Mouse (Mus musculus): ENCODE measurements at regions not wholly inside any gene's neighbourhood (a gene's known extent, or its start where the extent isn't known, plus 50 kb on each side); places are given as distances from the start of the nearest gene placed in this dataset.

- DNase-seq (ENCODE audit: low spot score in 2 of 2), result no peak
Measured at GRCm38 (mm10) chr13:54847764-54848183, 58.6 kb downstream of the Tspan17 start.

- no peak for DNase-seq (ENCODE audit: low spot score in 2 of 2)
Measured at GRCm38 (mm10) chr13:54851131-54851530, 62.0 kb downstream of the Tspan17 start.

GRCm38 (mm10) chr13:54855333-54856238 lies 66.4 kb downstream of the Tspan17 start:
- DNase-seq (ENCODE audit: low spot score in 2 of 2), result no peak

GRCm38 (mm10) chr13:54862931-54863330 lies 73.8 kb downstream of the Tspan17 start:
- DNase-seq (ENCODE audit: low spot score in 2 of 2), result no peak

- no peak for DNase-seq (ENCODE audit: low spot score in 2 of 2)
Measured at GRCm38 (mm10) chr13:54864048-54864447, 74.9 kb downstream of the Tspan17 start.

- no peak for DNase-seq (ENCODE audit: low spot score in 2 of 2)
Measured at GRCm38 (mm10) chr13:54872004-54872403, 77.2 kb upstream of the Unc5a start.

GRCm38 (mm10) chr13:54873882-54874281 lies 75.3 kb upstream of the Unc5a start:
- no peak for DNase-seq (ENCODE audit: low spot score in 2 of 2)

- no peak for DNase-seq (ENCODE audit: low spot score in 2 of 2)
Measured at GRCm38 (mm10) chr13:54874291-54875200, 74.7 kb upstream of the Unc5a start.

GRCm38 (mm10) chr13:54876556-54876955 lies 72.7 kb upstream of the Unc5a start:
- no peak for DNase-seq (ENCODE audit: low spot score in 2 of 2)

GRCm38 (mm10) chr13:54877656-54878055 lies 71.6 kb upstream of the Unc5a start:
- DNase-seq (ENCODE audit: low spot score in 2 of 2), result peak in 1 of 2 experiments; percentile 63

GRCm38 (mm10) chr13:54879325-54879724 lies 69.9 kb upstream of the Unc5a start:
- DNase-seq (ENCODE audit: low spot score in 2 of 2), result peak; percentile 80 to 84

- peak in 1 of 2 experiments; percentile 17 for DNase-seq (ENCODE audit: low spot score in 2 of 2)
Measured at GRCm38 (mm10) chr13:54880204-54880603, 69.0 kb upstream of the Unc5a start.

GRCm38 (mm10) chr13:54882781-54883180 lies 66.4 kb upstream of the Unc5a start:
- DNase-seq (ENCODE audit: low spot score in 2 of 2), result no peak

- no peak for DNase-seq (ENCODE audit: low spot score in 2 of 2)
Measured at GRCm38 (mm10) chr13:54883748-54884708, 65.2 kb upstream of the Unc5a start.

GRCm38 (mm10) chr13:54884709-54885460 lies 64.3 kb upstream of the Unc5a start:
- DNase-seq (ENCODE audit: low spot score in 2 of 2), result peak; percentile 30 to 52

- DNase-seq (ENCODE audit: low spot score in 2 of 2), result peak in 1 of 2 experiments; percentile 22
Measured at GRCm38 (mm10) chr13:54887366-54887921, 61.8 kb upstream of the Unc5a start.

GRCm38 (mm10) chr13:54888021-54888420 lies 61.2 kb upstream of the Unc5a start:
- no peak for DNase-seq (ENCODE audit: low spot score in 2 of 2)

GRCm38 (mm10) chr13:54889684-54890399 lies 59.4 kb upstream of the Unc5a start:
- DNase-seq (ENCODE audit: low spot score in 2 of 2), result no peak

GRCm38 (mm10) chr13:54892572-54892971 lies 56.6 kb upstream of the Unc5a start:
- DNase-seq (ENCODE audit: low spot score in 2 of 2), result no peak
